Mouse (Mus musculus) heart, adult 2 months (tissue): ENCODE measurements around the gene Calu. TPM values are rescaled to one million over a fixed set of nuclear protein-coding genes. Genes with fewer than 3 reads are reported as not detected.

ENCODE experiments used
- DNase-seq, 2 experiments: peaks; one replicate each; pipeline ENCODE4 v3.0.0; 2021
- H3K27ac ChIP-seq: fragments of 200-600 bp; 2 replicates; pipeline ENCODE4 v1.8.1; 2022
- H3K27me3 ChIP-seq: fragments of 200-500 bp; 2 replicates; pipeline ENCODE4 v1.6.1; 2012; ENCODE audit warnings: mild to moderate bottlenecking, low read length, inconsistent platforms, mixed read lengths; ENCODE audit not compliant: control insufficient read depth, insufficient read depth
- H3K36me3 ChIP-seq: fragments of 200-500 bp; 2 replicates; pipeline ENCODE4 v1.6.1; 2012; ENCODE audit warnings: low read length, inconsistent platforms; ENCODE audit not compliant: control insufficient read depth, insufficient read depth
- H3K4me1 ChIP-seq: fragments of 200-500 bp; 2 replicates; pipeline ENCODE4 v1.6.1; 2011; ENCODE audit warnings: low read length; ENCODE audit not compliant: control insufficient read depth, insufficient read depth
- H3K4me3 ChIP-seq: fragments of 200-600 bp; 2 replicates; pipeline ENCODE4 v1.8.1; 2022
- H3K79me2 ChIP-seq: fragments of 200-500 bp; replicated peaks from 2 replicates; pipeline ENCODE4 v1.6.1; 2012; ENCODE audit warnings: mild to moderate bottlenecking, inconsistent platforms, low read length, moderate library complexity, mixed read lengths; ENCODE audit not compliant: control insufficient read depth, insufficient read depth
- H3K9ac ChIP-seq: fragments of 200-500 bp; 2 replicates; pipeline ENCODE4 v1.6.1; 2012; ENCODE audit warnings: low read depth, mild to moderate bottlenecking, control low read depth, inconsistent platforms, low read length, mixed read lengths
- CTCF ChIP-seq: fragments of 200-600 bp; IDR thresholded peaks from 2 replicates; pipeline ENCODE4 v1.8.1; 2022; ENCODE audit warnings: antibody characterized with exemption, mild to moderate bottlenecking, moderate library complexity
- EP300 ChIP-seq: fragments of 200-500 bp; IDR thresholded peaks from 2 replicates; pipeline ENCODE4 v1.6.1; 2011; ENCODE audit warnings: low read depth, low read length, control low read depth; ENCODE audit not compliant: insufficient read depth
- POLR2A ChIP-seq: fragments of 200-500 bp; IDR thresholded peaks from 2 replicates; pipeline ENCODE4 v1.6.1; 2011; ENCODE audit warnings: mild to moderate bottlenecking, low read depth, low read length, control low read depth; ENCODE audit not compliant: insufficient read depth
- WGBS: fragments of 180-500 bp; shearing (Covaris S2); methylation state at CpG from one replicate; pipeline ENCODE4 v1.1.7; 2018; 5-methylcytosine and 5-hydroxymethylcytosine counted together
- intact Hi-C: fragments of 180-260 bp; cut with DNase I; formaldehyde crosslinking; loops from one replicate; pipeline ENCODE4 v1.15.1; 2025
- microRNA-seq, 2 experiments: library from miRNA; unstranded; fragments of <30 nt; microRNA quantifications; one replicate each; pipeline ENCODE4 v1.2.0; 2021
- polyA plus RNA-seq: library from polyadenylated mRNA; depleted of rRNA; stranded (reverse); fragments of >200 nt; gene quantifications from 2 replicates; pipeline ENCODE4 v1.2.3, GENCODE M21; 2012; rRNA removed
- total RNA-seq, 2 experiments: library from RNA; stranded (reverse); gene quantifications; 2 replicates each; pipeline ENCODE4 v1.2.3; 2021

Gene Calu
- total and polyA plus RNA-seq, 3 experiments, result 102 to 232 (median 227) TPM

- no peak overlapping the region for H3K9ac ChIP-seq
- no peak overlapping the region for H3K27ac ChIP-seq
- no peaks in the 10 kb centered on the region for H3K79me2 ChIP-seq
- TF ChIP-seq POLR2A, result no peak
- no peak for TF ChIP-seq EP300
- TF ChIP-seq CTCF, result no peak
- intact Hi-C loops, result no loop called here
- no peak for DNase-seq
- H3K4me1 ChIP-seq, result peaks cover 3% of the 10 kb centered on the region; the same call in 1 of the 2 replicates
- 47% methylated on average over 9 of the region's 9 CpGs for WGBS
- no peaks in the 10 kb centered on the region for H3K36me3 ChIP-seq
- no peaks in the 10 kb centered on the region for H3K27me3 ChIP-seq
- H3K4me3 ChIP-seq, result no peak overlapping the region
Observed at GRCm38 (mm10) chr6:29415446-29415845, 67.6 kb downstream of the Calu start.

GRCm38 (mm10) chr6:29420596-29420995 is 72.7 kb downstream of the Calu start:
- H3K4me3 ChIP-seq, result no peak overlapping the region
- no peak for TF ChIP-seq EP300
- TF ChIP-seq CTCF, result no peak
- no peak for TF ChIP-seq POLR2A
- H3K27me3 ChIP-seq, result no peaks in the 10 kb centered on the region
- 83% methylated on average over 2 of the region's 2 CpGs for WGBS
- H3K36me3 ChIP-seq, result no peaks in the 10 kb centered on the region
- H3K79me2 ChIP-seq, result no peaks in the 10 kb centered on the region
- no peak for DNase-seq
- H3K4me1 ChIP-seq, result no peaks in the 10 kb centered on the region
- intact Hi-C loops, result no loop called here
- no peak overlapping the region for H3K9ac ChIP-seq
- no peak overlapping the region for H3K27ac ChIP-seq

DNA sequence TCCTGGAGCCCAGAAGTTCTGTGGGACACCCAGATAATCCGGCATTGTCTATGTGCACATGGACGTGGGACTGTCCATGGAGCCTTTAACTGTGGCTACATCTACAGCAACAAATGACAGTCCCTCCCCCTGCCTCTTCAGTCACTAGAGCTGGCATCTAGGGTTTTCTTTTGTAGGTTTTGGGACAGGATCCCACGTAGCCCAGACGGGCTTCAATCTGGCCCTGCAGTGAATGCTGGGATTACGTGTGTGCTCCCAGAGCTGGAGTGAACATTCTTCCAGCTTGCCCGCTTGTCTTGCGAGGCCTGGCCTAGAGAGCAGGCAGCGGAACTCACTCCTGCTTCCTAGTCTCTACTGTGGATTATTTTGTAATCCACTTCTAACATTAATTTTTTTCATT is 77.2 kb downstream of the Calu start:
- H3K9ac ChIP-seq, result no peak overlapping the region
- intact Hi-C loops, result no loop called here
- no peaks in the 10 kb centered on the region for H3K79me2 ChIP-seq
- H3K27ac ChIP-seq, result no peak overlapping the region
- H3K4me1 ChIP-seq, result no peaks in the 10 kb centered on the region
- no peaks in the 10 kb centered on the region for H3K36me3 ChIP-seq
- TF ChIP-seq CTCF, result no peak
- no peaks in the 10 kb centered on the region for H3K27me3 ChIP-seq
- DNase-seq, result no peak
- 88% methylated on average over 8 of the region's 8 CpGs for WGBS
- no peak overlapping the region for H3K4me3 ChIP-seq

GRCm38 (mm10) chr6:29426331-29426730 is 78.5 kb downstream of the Calu start:
- TF ChIP-seq POLR2A, result no peak
- TF ChIP-seq CTCF, result no peak
- no peak for TF ChIP-seq EP300
- no peak for DNase-seq
- H3K79me2 ChIP-seq, result no peaks in the 10 kb centered on the region
- intact Hi-C loops, result no loop called here
- 76% methylated on average over 6 of the region's 6 CpGs for WGBS
- H3K9ac ChIP-seq, result no peak overlapping the region
- H3K36me3 ChIP-seq, result no peaks in the 10 kb centered on the region
- no peaks in the 10 kb centered on the region for H3K4me1 ChIP-seq
- no peak overlapping the region for H3K27ac ChIP-seq
- no peak overlapping the region for H3K4me3 ChIP-seq
- no peaks in the 10 kb centered on the region for H3K27me3 ChIP-seq

Small RNAs within 50 kb of the gene (microRNA-seq; reads per million reads assigned to microRNA genes)
- 0 to 1.5 reads per million in 2 experiments for gene Gm26220
- 0 reads per million in 2 experiments for gene Gm44354

Other genes with a start within 250 kb of the Calu start
- gene Rbm28, start 183.1 kb upstream of the Calu start, total RNA-seq, result 10 to 100 TPM; 18.4 to 18.8 TPM
- 4.6 and 13.2 TPM in 2 replicates for gene Rbm28, start 183.1 kb upstream of the Calu start, polyA plus RNA-seq
- gene Prrt4, start 168.5 kb upstream of the Calu start, total RNA-seq, result 1 to 10 TPM; 2.2 TPM
- 2.0 and 2.2 TPM in 2 replicates for gene Prrt4, start 168.5 kb upstream of the Calu start, polyA plus RNA-seq
- gene Impdh1, start 131.7 kb upstream of the Calu start, total RNA-seq, result 10 to 100 TPM; 17.8 to 18.9 TPM
- 34.2 and 36.3 TPM in 2 replicates for gene Impdh1, start 131.7 kb upstream of the Calu start, polyA plus RNA-seq
- gene Hilpda, start 75.6 kb upstream of the Calu start, total RNA-seq, result 1 to 10 TPM; 5.3 TPM
- 12.1 and 15.8 TPM in 2 replicates for gene Hilpda, start 75.6 kb upstream of the Calu start, polyA plus RNA-seq
- not detected for gene Fam71f2, start 68.5 kb upstream of the Calu start, total RNA-seq
- gene Fam71f2, start 68.5 kb upstream of the Calu start, polyA plus RNA-seq, result 0.70 and 1.4 TPM in 2 replicates
- gene Fam71f1, start 28.9 kb upstream of the Calu start, total RNA-seq, result not detected
- gene Fam71f1, start 28.9 kb upstream of the Calu start, polyA plus RNA-seq, result 0.12 TPM in 1 of 2 replicates, not detected in the other
- not detected for gene Opn1sw, start 40.4 kb downstream of the Calu start, total RNA-seq
- 0.67 TPM in 1 of 2 replicates, not detected in the other for gene Opn1sw, start 40.4 kb downstream of the Calu start, polyA plus RNA-seq
- gene Ccdc136, start 48.2 kb downstream of the Calu start, total RNA-seq, result 1 to 10 TPM; 1.7 to 2.4 TPM
- gene Ccdc136, start 48.2 kb downstream of the Calu start, polyA plus RNA-seq, result 2.1 and 3.0 TPM in 2 replicates
- gene Flnc, start 85.2 kb downstream of the Calu start, total RNA-seq, result 100 to 1,000 TPM; 192 to 222 TPM
- gene Flnc, start 85.2 kb downstream of the Calu start, polyA plus RNA-seq, result 56.0 and 69.0 TPM in 2 replicates
- 100 to 1,000 TPM; 109 to 125 TPM for gene Atp6v1f, start 119.6 kb downstream of the Calu start, total RNA-seq
- 186 and 208 TPM in 2 replicates for gene Atp6v1f, start 119.6 kb downstream of the Calu start, polyA plus RNA-seq
- not detected for gene Atp6v1fnb, start 123.4 kb downstream of the Calu start, total RNA-seq
- not detected in 2 replicates for gene Atp6v1fnb, start 123.4 kb downstream of the Calu start, polyA plus RNA-seq
- 1 to 10 TPM; 2.3 to 3.0 TPM for gene Kcp, start 159.9 kb downstream of the Calu start, total RNA-seq
- gene Kcp, start 159.9 kb downstream of the Calu start, polyA plus RNA-seq, result 8.5 and 9.8 TPM in 2 replicates
- 1 to 10 TPM; 2.7 to 3.6 TPM for gene Irf5, start 178.6 kb downstream of the Calu start, total RNA-seq
- gene Irf5, start 178.6 kb downstream of the Calu start, polyA plus RNA-seq, result 4.9 and 7.5 TPM in 2 replicates